Mouse (Mus musculus) naive thymus-derived CD4-positive, alpha-beta T cell, adult 2 months (primary cell): ENCODE data around the gene Rnase1.

Experiments used
- DNase-seq: peaks from one replicate; pipeline ENCODE4 v3.0.0-alpha.2; 2011; ENCODE audit warnings: low read depth

Gene Rnase1

GRCm38 (mm10) chr14:51140342-51140741 lies 6.2 kb downstream of the Rnase1 start:
- no peak for DNase-seq

- no peak for DNase-seq
Observed at GRCm38 (mm10) chr14:51132372-51132771, 14.2 kb downstream of the Rnase1 start.

GRCm38 (mm10) chr14:51131086-51131815 lies 15.3 kb downstream of the Rnase1 start:
- no peak for DNase-seq

GRCm38 (mm10) chr14:51130315-51130940 lies 16.2 kb downstream of the Rnase1 start:
- DNase-seq = no peak

- DNase-seq = no peak
Observed at GRCm38 (mm10) chr14:51129624-51129975, 17.0 kb downstream of the Rnase1 start.

- DNase-seq = peak; percentile 20
Observed at GRCm38 (mm10) chr14:51128775-51129623, 17.6 kb downstream of the Rnase1 start.

- DNase-seq = no peak
Observed at GRCm38 (mm10) chr14:51127648-51128258, 18.8 kb downstream of the Rnase1 start.

GRCm38 (mm10) chr14:51125684-51126083 lies 20.9 kb downstream of the Rnase1 start:
- no peak for DNase-seq

- DNase-seq = no peak
Observed at GRCm38 (mm10) chr14:51113916-51114560, 32.5 kb downstream of the Rnase1 start, which contains the start of gene Eddm3b. Gene Eddm3b, plus strand, starts transcription at chr14:51114426.

- no peak for DNase-seq
Observed at GRCm38 (mm10) chr14:51113476-51113875, 33.1 kb downstream of the Rnase1 start.

GRCm38 (mm10) chr14:51111966-51112365 lies 34.6 kb downstream of the Rnase1 start:
- DNase-seq = no peak

GRCm38 (mm10) chr14:51106449-51106967 lies 40.1 kb downstream of the Rnase1 start:
- no peak for DNase-seq

GRCm38 (mm10) chr14:51104366-51104765 lies 42.2 kb downstream of the Rnase1 start:
- no peak for DNase-seq

- peak; percentile 72 for DNase-seq
Observed at GRCm38 (mm10) chr14:51103217-51103616, 43.4 kb downstream of the Rnase1 start.

GRCm38 (mm10) chr14:51101284-51101683 lies 45.3 kb downstream of the Rnase1 start:
- DNase-seq = no peak

- DNase-seq = no peak
Observed at GRCm38 (mm10) chr14:51098921-51099320, 47.7 kb downstream of the Rnase1 start.

- DNase-seq = peak; percentile 78
Observed at GRCm38 (mm10) chr14:51098300-51098699, 48.3 kb downstream of the Rnase1 start.

- no peak for DNase-seq
Observed at GRCm38 (mm10) chr14:51095736-51096524, 50.7 kb downstream of the Rnase1 start.
